Mouse (Mus musculus) megakaryocyte, embryonic 14.5 days (primary cell): ENCODE data around the gene Sfn.

Experiments used
- FLI1 ChIP-seq: IDR thresholded peaks from 2 replicates; pipeline ENCODE4 v1.6.1; 2012; ENCODE audit warnings: low read length, inconsistent platforms, mixed read lengths
- GATA1 ChIP-seq: IDR thresholded peaks from 3 replicates; pipeline ENCODE4 v1.6.1; 2012; ENCODE audit warnings: mixed read lengths, low read length, inconsistent platforms, borderline replicate concordance

- no peak for TF ChIP-seq GATA1
- no peak for TF ChIP-seq FLI1
Observed at GRCm38 (mm10) chr4:133557041-133557717, 44.8 kb downstream of the Sfn start.
